Mouse (Mus musculus) midbrain, embryonic 12.5 days (tissue): Measurements from ENCODE around the gene Prr29. TPM values are rescaled to one million over a fixed set of nuclear protein-coding genes. Genes with fewer than 3 reads are reported as not detected.

ENCODE experiments used
- ATAC-seq: fragments of 200-750 bp; cut with Nextera tagmentation; 2 replicates; pipeline ENCODE4 v1.8.0; 2017; ENCODE audit warnings: low read depth, moderate TSS enrichment, moderate library complexity; ENCODE audit not compliant: low FRiP score
- H3K27ac ChIP-seq: fragments of 300-500 bp; sonication (generic); replicated peaks from 2 replicates; pipeline ENCODE4 v1.5.1; 2016; ENCODE audit warnings: mild to moderate bottlenecking
- H3K27me3 ChIP-seq: fragments of 300-500 bp; sonication (generic); 2 replicates; pipeline ENCODE4 v1.6.1; 2016; ENCODE audit warnings: mild to moderate bottlenecking
- H3K36me3 ChIP-seq: fragments of 300-500 bp; sonication (generic); 2 replicates; pipeline ENCODE4 v1.6.1; 2016
- H3K4me1 ChIP-seq: fragments of 300-500 bp; sonication (generic); 2 replicates; pipeline ENCODE4 v1.6.1; 2016
- H3K4me2 ChIP-seq: fragments of 300-500 bp; sonication (generic); replicated peaks from 2 replicates; pipeline ENCODE4 v1.6.1; 2016; ENCODE audit warnings: mild to moderate bottlenecking, moderate library complexity
- H3K4me3 ChIP-seq: fragments of 300-500 bp; sonication (generic); 2 replicates; pipeline ENCODE4 v1.5.1; 2016; ENCODE audit warnings: mild to moderate bottlenecking
- H3K9ac ChIP-seq: fragments of 300-500 bp; sonication (generic); replicated peaks from 2 replicates; pipeline ENCODE4 v1.6.1; 2016; ENCODE audit warnings: mild to moderate bottlenecking, moderate library complexity
- H3K9me3 ChIP-seq: fragments of 300-500 bp; sonication (generic); 2 replicates; pipeline ENCODE4 v1.6.1; 2016; ENCODE audit warnings: mild to moderate bottlenecking
- WGBS: fragments of 180-500 bp; shearing (Covaris S2); methylation state at CpG from one replicate; pipeline ENCODE4 v1.1.7; 2016; 5-methylcytosine and 5-hydroxymethylcytosine counted together
- polyA plus RNA-seq: library from polyadenylated mRNA; unstranded; fragments of >200 nt; fragmentation: Nextera tagmentation; extraction: Ambion mirVana; gene quantifications from 2 replicates; pipeline ENCODE4 v1.2.1, GENCODE M21; 2016

Gene Prr29
- polyA plus RNA-seq, 1 experiment from 2014 or later: not detected

- no peaks in the 10 kb centered on the region for H3K9me3 ChIP-seq
- H3K27me3 ChIP-seq: no peaks in the 10 kb centered on the region
- no peak overlapping the region for H3K27ac ChIP-seq
- no peak overlapping the region for H3K9ac ChIP-seq
- WGBS: 13% methylated on average over 5 of the region's 5 CpGs
- H3K4me2 ChIP-seq: no peak overlapping the region
- no peak for ATAC-seq
- no peaks in the 10 kb centered on the region for H3K36me3 ChIP-seq
- no peak overlapping the region for H3K4me3 ChIP-seq
- H3K4me1 ChIP-seq: peaks cover under 1% of the 10 kb centered on the region; the same call in 1 of the 2 replicates
Observed at GRCm38 (mm10) chr11:106359350-106359749, 5.9 kb upstream of the Prr29 start.

GRCm38 (mm10) chr11:106364712-106365111, 560 bp upstream of the Prr29 start:
- no peaks in the 10 kb centered on the region for H3K27me3 ChIP-seq
- WGBS: 4% methylated on average over 11 of the region's 11 CpGs
- peak; percentile 60 for ATAC-seq
- H3K4me3 ChIP-seq: no peak overlapping the region
- no peaks in the 10 kb centered on the region for H3K9me3 ChIP-seq
- peak overlapping the region; percentile 39 for H3K27ac ChIP-seq
- H3K4me1 ChIP-seq: peaks cover 11% of the 10 kb centered on the region
- H3K4me2 ChIP-seq: peak overlapping the region; percentile 34
- H3K9ac ChIP-seq: peak overlapping the region; percentile 31; the same call in 1 of the 2 replicates
- H3K36me3 ChIP-seq: no peaks in the 10 kb centered on the region

- Histone ChIP-seq H3K36me3 (no peaks in the 10 kb centered on the region), H3K4me3 (no peak overlapping the region), H3K4me1 (peaks cover 11% of the 10 kb centered on the region), H3K27me3 (no peaks in the 10 kb centered on the region), H3K4me2 (no peak overlapping the region), H3K9me3 (no peaks in the 10 kb centered on the region), H3K9ac (no peak overlapping the region), H3K27ac (no peak overlapping the region)
- ATAC-seq: no peak
- WGBS: 7% methylated on average over 3 of the region's 3 CpGs
Observed at GRCm38 (mm10) chr11:106366316-106366715, 1.0 kb downstream of the Prr29 start.

GRCm38 (mm10) chr11:106373998-106374397, 8.7 kb downstream of the Prr29 start:
- 60% methylated on average over 11 of the region's 11 CpGs for WGBS
- Histone ChIP-seq H3K4me1 (no peaks in the 10 kb centered on the region), H3K36me3 (no peaks in the 10 kb centered on the region), H3K27me3 (no peaks in the 10 kb centered on the region), H3K9me3 (no peaks in the 10 kb centered on the region), H3K9ac (no peak overlapping the region), H3K27ac (no peak overlapping the region), H3K4me3 (no peak overlapping the region), H3K4me2 (no peak overlapping the region)
- ATAC-seq: no peak

- no peak overlapping the region for H3K9ac ChIP-seq
- ATAC-seq: no peak
- 57% methylated on average over 9 of the region's 9 CpGs for WGBS
- no peaks in the 10 kb centered on the region for H3K27me3 ChIP-seq
- H3K9me3 ChIP-seq: no peaks in the 10 kb centered on the region
- H3K4me2 ChIP-seq: no peak overlapping the region
- no peaks in the 10 kb centered on the region for H3K36me3 ChIP-seq
- no peaks in the 10 kb centered on the region for H3K4me1 ChIP-seq
- no peak overlapping the region for H3K27ac ChIP-seq
- no peak overlapping the region for H3K4me3 ChIP-seq
Observed at GRCm38 (mm10) chr11:106374559-106374958, 9.3 kb downstream of the Prr29 start.

GRCm38 (mm10) chr11:106374979-106375378, 9.7 kb downstream of the Prr29 start:
- 85% methylated on average over 5 of the region's 5 CpGs for WGBS
- Histone ChIP-seq H3K9me3 (no peaks in the 10 kb centered on the region), H3K4me1 (no peaks in the 10 kb centered on the region), H3K27ac (no peak overlapping the region), H3K9ac (no peak overlapping the region), H3K27me3 (no peaks in the 10 kb centered on the region), H3K4me3 (no peak overlapping the region), H3K4me2 (no peak overlapping the region), H3K36me3 (no peaks in the 10 kb centered on the region)
- ATAC-seq: no peak

- no peak for ATAC-seq
- Histone ChIP-seq H3K36me3 (no peaks in the 10 kb centered on the region), H3K9ac (no peak overlapping the region), H3K4me2 (no peak overlapping the region), H3K4me1 (no peaks in the 10 kb centered on the region), H3K4me3 (no peak overlapping the region), H3K27me3 (no peaks in the 10 kb centered on the region), H3K27ac (no peak overlapping the region), H3K9me3 (no peaks in the 10 kb centered on the region)
- WGBS: 85% methylated on average over 11 of the region's 11 CpGs
Observed at GRCm38 (mm10) chr11:106381011-106381410, 15.7 kb downstream of the Prr29 start.

- no peak overlapping the region for H3K9ac ChIP-seq
- H3K27ac ChIP-seq: no peak overlapping the region
- no peaks in the 10 kb centered on the region for H3K4me1 ChIP-seq
- 88% methylated on average over 7 of the region's 7 CpGs for WGBS
- H3K4me3 ChIP-seq: no peak overlapping the region
- H3K4me2 ChIP-seq: no peak overlapping the region
- H3K27me3 ChIP-seq: no peaks in the 10 kb centered on the region
- no peaks in the 10 kb centered on the region for H3K9me3 ChIP-seq
- H3K36me3 ChIP-seq: no peaks in the 10 kb centered on the region
- ATAC-seq: no peak
Observed at GRCm38 (mm10) chr11:106381883-106382282, 16.6 kb downstream of the Prr29 start.

- WGBS: 88% methylated on average over 5 of the region's 5 CpGs
Observed at GRCm38 (mm10) chr11:106382424-106382823, 17.2 kb downstream of the Prr29 start.

GRCm38 (mm10) chr11:106383051-106383790, 17.9 kb downstream of the Prr29 start:
- no peak for ATAC-seq

More at GRCm38 (mm10) chr11:106382424-106382823, 17.2 kb downstream of the Prr29 start:
- no peak for ATAC-seq
- no peak overlapping the region for H3K9ac ChIP-seq
- H3K27me3 ChIP-seq: no peaks in the 10 kb centered on the region
- H3K4me3 ChIP-seq: no peak overlapping the region
- H3K4me1 ChIP-seq: no peaks in the 10 kb centered on the region
- H3K27ac ChIP-seq: no peak overlapping the region
- no peaks in the 10 kb centered on the region for H3K36me3 ChIP-seq
- H3K4me2 ChIP-seq: no peak overlapping the region
- H3K9me3 ChIP-seq: no peaks in the 10 kb centered on the region

GRCm38 (mm10) chr11:106386409-106386808, 21.1 kb downstream of the Prr29 start:
- no peaks in the 10 kb centered on the region for H3K36me3 ChIP-seq
- no peaks in the 10 kb centered on the region for H3K9me3 ChIP-seq
- no peak overlapping the region for H3K4me3 ChIP-seq
- no peaks in the 10 kb centered on the region for H3K27me3 ChIP-seq
- no peak overlapping the region for H3K27ac ChIP-seq
- no peak for ATAC-seq
- no peaks in the 10 kb centered on the region for H3K4me1 ChIP-seq
- no peak overlapping the region for H3K4me2 ChIP-seq
- H3K9ac ChIP-seq: no peak overlapping the region
- 89% methylated on average over 3 of the region's 3 CpGs for WGBS

More at GRCm38 (mm10) chr11:106383051-106383790, 17.9 kb downstream of the Prr29 start:
- Histone ChIP-seq H3K27ac (no peak overlapping the region), H3K4me1 (no peaks in the 10 kb centered on the region), H3K27me3 (no peaks in the 10 kb centered on the region), H3K36me3 (no peaks in the 10 kb centered on the region), H3K4me3 (no peak overlapping the region), H3K9ac (no peak overlapping the region), H3K9me3 (no peaks in the 10 kb centered on the region), H3K4me2 (no peak overlapping the region)
- 77% methylated on average over 6 of the region's 6 CpGs for WGBS

GRCm38 (mm10) chr11:106387020-106387419, 21.7 kb downstream of the Prr29 start:
- 78% methylated on average over 6 of the region's 6 CpGs for WGBS
- ATAC-seq: no peak
- H3K27ac ChIP-seq: no peak overlapping the region

More at GRCm38 (mm10) chr11:106387020-106387419, 21.7 kb downstream of the Prr29 start:
- Histone ChIP-seq H3K4me2 (no peak overlapping the region), H3K9me3 (no peaks in the 10 kb centered on the region), H3K9ac (no peak overlapping the region), H3K36me3 (no peaks in the 10 kb centered on the region), H3K4me1 (no peaks in the 10 kb centered on the region), H3K27me3 (no peaks in the 10 kb centered on the region), H3K4me3 (no peak overlapping the region)
